Mouse (Mus musculus): ENCODE results near the gene Strn3. TPM values are rescaled to one million over a fixed set of nuclear protein-coding genes. Genes with fewer than 3 reads are reported as not detected.
"Not testable (repeated sequence)": the region's sequence is repeated elsewhere in the genome, so short reads cannot be mapped to it uniquely, and the experiment has no call there.

Gene Strn3
- total RNA-seq, 2 experiments from 2014 or later = 31.0 to 49.2 TPM

DNA sequence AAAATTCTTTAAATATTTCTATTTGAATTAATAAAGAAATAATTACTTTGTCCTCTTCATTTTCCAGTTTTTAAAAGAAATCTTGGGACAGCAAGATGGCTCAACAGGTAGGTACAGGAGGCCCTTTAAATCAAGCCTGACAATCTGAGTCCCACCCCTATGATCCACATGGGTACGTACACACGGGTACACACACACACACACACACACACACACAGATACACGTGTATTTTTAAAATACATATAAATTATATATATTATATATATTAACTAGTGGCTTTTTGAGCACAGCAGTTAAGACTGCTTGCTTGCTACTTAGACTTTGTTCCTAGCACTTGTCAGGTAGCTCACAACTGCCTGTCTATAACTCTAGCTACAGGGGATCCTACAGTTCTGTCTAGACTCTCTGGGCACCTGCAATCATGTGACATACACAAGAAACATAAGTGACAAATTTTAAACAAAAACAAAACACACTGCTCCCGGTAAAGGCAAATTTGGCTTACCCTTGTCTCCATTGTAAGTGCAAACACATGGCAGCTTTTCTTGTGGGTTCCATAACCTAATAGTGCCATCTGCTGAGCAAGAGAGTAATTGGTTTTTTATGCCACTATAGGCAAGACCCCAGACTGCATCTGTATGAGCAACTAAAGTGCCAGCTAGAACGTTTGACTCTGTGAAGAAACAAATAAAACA is 68.9 kb downstream of the Strn3 start:
- no peak for ATAC-seq (ENCODE audit: poor library complexity, severe bottlenecking)

DNA sequence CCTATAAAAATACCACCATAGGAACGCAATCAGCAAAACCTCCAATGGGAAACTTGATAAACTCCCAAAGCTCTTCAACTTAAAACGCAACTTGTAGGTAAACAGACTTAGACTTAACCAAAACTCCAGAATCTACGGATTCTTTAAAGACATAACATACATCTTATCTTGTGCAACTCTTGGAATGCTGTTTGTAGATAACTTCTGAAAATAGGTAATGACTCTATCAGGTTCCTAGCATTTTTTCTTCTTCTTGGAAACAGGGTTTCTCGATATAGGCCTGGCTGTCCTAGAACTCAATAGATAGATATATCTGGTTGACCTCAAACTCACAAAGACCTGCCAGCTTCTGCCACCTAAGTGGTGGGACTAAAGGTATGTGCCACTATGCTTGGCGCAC is 70.5 kb downstream of the Strn3 start:
- no peak for ATAC-seq (ENCODE audit: poor library complexity, severe bottlenecking)

DNA sequence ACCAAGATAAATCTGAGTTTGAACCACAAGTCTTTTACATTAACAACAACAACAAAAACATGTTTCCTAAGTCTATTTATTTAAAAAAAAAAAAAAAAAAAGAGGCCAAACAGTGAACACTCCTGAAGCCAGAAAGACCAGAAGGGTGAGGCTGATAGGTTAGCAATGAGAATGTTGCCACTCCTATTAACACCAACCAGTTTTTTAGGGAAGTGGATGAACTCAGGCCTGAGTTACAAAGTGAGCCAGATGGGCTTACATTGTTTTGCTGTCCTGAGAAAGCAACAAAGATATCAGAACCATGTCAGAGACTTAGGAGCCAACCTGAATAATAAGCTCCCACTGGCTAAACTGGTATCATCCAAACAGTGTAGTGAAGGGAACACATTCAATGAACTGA is 71.1 kb downstream of the Strn3 start:
- no peak for ATAC-seq (ENCODE audit: poor library complexity, severe bottlenecking)

DNA sequence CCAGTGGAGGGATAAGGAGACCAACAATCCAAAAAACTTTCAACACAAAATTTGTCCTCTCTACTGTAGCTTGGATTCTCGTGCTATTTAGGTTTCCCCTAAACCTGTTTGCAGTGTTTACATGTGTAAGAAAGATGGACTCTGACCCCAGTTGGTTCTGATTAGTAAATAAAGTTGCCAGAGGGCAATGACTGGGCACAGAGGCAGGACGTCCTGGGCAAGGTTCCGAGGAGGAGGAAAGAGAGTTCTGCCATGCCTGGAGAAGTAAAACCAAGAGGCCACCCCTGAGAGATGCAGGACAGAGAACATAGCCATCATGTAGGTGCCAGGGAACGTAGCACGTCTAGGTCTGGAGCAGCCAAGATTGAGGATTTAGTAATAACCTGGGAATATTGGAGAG is 79.3 kb downstream of the Strn3 start:
- ATAC-seq (ENCODE audit: poor library complexity, severe bottlenecking) = no peak

DNA sequence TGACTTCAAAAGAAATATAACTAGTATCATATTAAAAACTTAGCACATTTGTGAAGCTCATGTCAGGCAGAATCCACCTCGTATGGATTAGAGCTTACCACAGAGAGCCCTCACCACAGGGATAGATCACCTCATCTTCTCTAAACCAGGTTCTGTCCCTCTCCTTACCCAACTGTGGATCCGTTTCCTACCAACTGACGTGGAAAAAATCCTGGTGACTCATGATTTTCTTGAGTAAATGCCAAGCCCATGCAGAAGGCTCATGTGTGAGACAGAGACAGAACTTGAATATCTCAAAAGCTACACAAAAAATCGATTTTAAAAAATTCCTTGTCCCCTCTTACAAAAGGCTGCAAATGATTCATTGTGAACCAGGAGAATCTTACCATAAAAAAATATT is 85.6 kb downstream of the Strn3 start:
- ATAC-seq (ENCODE audit: poor library complexity, severe bottlenecking) = no peak

DNA sequence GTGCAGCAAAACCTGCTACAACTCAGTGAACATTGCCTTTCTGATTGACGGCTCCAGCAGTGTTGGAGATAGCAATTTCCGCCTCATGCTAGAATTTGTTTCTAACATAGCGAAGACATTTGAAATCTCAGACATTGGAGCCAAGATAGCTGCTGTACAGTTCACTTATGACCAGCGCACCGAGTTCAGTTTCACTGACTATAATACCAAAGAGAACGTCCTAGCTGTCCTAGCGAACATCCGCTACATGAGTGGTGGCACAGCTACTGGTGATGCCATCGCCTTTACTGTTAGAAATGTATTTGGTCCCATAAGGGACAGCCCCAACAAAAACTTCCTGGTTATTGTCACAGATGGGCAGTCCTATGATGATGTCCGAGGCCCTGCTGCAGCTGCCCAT is 88.4 kb downstream of the Strn3 start:
- ATAC-seq (ENCODE audit: poor library complexity, severe bottlenecking) = no peak

DNA sequence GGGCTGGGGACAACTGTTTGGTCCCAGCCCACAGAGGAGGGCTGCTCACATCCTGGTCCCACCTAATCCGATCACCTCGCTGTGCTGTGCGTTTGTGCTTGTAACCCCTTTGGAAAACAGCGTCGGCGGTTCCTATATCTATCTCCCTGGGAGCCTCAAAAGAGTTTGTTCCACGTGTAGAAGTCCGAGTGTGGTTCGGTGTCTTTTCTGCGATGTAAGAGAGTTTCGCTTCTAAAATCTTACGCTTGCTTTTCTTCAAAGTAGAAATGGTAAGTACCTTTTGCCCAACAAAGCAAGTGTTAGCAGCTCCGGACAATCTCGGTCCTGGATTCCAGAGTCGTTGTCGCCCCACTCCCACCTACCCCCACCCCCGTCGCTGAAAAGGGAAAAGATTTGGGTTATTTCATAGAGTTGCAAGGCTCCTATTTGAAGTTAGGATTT is 97.6 kb downstream of the Strn3 start:
- no peak for ATAC-seq (ENCODE audit: poor library complexity, severe bottlenecking)

DNA sequence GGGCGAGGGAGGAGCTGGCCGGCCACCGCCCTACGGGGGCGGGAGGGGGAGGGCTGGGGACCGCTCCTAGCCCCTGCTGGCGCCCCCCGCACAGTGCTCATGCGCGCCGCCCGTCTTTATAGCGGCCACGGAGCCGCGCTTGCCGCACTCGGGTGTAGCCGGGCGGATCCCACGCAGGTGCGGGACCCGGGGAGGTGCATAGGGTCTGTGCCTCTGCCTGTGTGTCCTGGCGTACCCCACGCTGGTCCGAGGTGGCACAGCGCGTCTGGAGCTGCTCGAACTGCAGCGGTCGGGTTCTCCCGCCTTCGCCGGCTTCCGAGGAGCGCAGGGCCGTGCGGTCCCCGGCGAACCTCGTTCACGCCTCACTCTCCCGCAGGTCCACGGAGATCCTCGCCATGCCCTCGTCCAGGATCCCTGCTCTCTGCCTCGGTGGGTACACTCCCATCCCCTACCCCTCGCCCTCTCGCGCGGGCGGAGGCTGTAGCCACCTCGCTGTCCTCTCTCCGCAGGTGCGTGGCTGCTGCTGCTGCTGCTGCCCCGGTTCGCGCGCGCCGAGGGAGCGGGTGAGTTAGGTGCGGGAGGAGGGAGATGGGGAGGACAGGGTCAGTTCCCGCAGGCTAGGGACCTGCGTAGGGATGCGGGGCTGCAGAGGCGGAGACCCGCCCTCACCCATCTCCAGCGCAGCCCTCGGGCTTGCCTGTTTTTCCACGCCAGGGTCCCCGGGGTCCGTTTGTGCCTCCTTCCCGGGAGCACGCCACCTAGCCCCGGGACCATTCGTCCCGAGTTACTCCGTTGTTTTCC is 98.3 kb downstream of the Strn3 start, which contains the start of gene Coch:
Gene Coch (plus strand): TSS at position 113 of the 801 bp plus-strand sequence.
- no peak for ATAC-seq (ENCODE audit: poor library complexity, severe bottlenecking)

DNA sequence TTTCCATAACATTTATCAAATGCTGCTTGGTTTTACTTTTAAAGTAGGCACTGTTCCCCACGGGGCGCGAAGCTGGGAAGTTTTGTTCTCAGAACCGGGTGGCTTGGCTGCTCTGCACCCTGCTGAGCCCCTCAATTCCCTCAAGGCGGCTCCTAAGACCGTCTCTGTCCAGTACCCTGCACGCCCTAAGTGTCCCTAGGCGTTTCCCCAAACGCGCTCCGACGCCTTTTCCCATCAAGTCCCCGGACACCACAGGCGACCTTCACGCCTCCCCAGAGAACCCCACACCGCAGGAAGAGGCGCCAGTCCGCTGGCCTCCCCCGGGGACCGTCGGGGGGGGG is 98.8 kb downstream of the Strn3 start:
- ATAC-seq (ENCODE audit: poor library complexity, severe bottlenecking) = no peak

DNA sequence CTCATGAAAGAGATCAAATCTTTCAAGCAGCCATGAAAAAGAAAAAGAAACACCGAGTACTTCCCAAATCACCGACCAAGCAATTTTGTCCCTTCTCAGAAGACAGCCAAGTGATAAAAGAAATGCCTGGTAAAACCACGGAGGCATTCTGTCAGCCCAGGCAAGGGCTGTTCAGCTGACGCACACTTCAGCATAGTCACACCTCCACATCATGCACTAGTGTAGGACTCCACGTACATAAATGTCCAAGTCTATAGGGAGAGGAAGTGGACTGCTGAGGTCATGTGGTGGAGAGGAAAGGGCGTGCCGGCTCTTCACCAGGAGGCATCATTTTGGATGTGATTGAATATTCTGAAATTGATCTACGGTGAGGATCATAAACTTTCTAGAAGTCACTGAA is 99.8 kb downstream of the Strn3 start:
- ATAC-seq (ENCODE audit: poor library complexity, severe bottlenecking) = no peak

DNA sequence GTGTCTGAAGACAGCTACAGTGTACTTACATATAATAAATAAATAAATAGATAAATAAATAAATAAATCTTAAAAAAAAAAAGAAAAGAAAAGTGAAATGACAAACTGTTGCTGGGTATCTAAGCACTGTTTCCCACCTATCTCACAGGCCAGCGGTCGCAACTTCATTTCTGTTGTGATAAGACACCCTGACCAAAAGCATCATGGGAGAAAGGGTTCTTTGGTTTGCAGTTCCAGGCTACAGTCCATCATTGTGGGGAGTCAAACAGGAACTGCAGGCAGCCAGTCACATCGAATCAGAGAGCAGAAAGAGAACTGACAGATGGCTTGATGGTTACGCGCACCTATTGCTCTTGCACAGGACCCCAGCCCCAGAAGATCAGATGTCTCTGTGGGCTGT is 102.4 kb downstream of the Strn3 start:
- no peak for ATAC-seq (ENCODE audit: poor library complexity, severe bottlenecking)

DNA sequence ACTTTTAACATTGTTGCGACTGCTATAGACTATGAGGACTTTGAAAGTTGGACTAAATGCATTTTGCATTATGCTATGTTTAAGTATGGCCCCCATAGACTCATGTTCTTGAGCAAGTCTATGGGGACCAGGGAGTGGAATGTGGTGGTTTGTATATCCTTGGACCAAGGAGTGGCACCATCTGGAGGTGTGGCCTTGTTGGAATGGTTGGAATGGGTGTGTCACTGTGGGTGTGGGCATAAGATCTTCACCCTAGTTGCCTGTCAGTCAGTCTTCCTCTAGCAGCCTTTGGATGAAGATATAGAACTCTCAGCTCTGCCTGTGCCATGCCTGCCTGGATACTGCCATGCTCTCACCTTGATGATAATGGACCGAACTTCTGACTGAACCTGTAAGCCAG is 113.9 kb downstream of the Strn3 start:
- not testable (repeated sequence) for ATAC-seq (ENCODE audit: poor library complexity, severe bottlenecking)

DNA sequence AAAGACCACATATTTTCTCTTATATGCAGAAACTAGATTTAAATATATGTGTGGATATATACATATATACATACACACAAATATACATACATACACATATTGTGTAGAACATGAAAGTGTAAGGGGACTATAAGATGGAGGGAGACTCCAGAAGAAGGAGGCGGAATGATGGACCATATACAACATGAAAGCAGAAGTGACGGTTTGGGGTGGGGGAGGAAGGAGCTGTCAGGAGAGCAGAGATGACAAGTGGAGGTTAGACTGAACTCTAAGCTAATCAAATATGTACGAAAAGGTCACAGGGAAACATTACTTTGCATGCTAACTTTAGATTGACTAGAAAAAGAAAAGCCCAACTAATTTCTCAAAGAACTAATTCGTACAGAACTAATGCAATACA is 119.0 kb downstream of the Strn3 start:
- no peak for ATAC-seq (ENCODE audit: poor library complexity, severe bottlenecking)

DNA sequence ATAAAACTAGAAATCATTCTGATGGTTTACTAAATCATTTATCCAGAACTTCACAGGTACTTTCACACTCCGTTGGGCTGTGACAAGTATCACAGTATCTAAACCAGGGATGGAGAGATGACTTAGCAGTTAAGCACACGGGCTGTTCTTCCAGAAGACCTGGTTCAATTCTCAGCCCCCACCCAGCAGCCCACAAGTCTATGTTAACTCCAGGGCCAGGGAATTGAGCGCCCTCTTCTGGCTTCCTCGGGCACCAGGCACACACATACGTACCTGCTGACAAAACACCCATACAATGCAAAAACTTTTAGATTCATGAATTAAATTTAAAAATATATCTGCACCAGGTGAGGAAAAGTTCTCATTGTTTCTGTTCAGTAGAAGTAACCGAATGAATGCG is 121.8 kb downstream of the Strn3 start:
- no peak for ATAC-seq (ENCODE audit: poor library complexity, severe bottlenecking)

DNA sequence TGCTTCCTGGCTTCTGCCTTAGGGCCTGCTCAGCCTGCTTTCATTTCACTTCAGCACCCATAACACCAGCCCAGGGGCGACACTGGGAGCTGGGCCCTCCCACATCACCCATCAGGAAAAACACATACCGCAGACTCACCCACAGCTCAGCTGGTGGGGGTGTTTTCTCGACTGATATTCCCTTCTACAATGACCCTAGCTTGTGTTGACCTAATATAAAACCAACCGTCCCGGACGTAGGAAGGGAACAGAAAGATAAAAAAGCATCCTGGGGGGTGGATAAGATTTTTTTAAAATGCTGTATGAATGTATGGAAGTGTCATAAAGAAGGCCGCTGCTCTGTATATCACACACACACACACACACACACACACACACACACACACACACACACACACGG is 122.2 kb downstream of the Strn3 start:
- no peak for ATAC-seq (ENCODE audit: poor library complexity, severe bottlenecking)

DNA sequence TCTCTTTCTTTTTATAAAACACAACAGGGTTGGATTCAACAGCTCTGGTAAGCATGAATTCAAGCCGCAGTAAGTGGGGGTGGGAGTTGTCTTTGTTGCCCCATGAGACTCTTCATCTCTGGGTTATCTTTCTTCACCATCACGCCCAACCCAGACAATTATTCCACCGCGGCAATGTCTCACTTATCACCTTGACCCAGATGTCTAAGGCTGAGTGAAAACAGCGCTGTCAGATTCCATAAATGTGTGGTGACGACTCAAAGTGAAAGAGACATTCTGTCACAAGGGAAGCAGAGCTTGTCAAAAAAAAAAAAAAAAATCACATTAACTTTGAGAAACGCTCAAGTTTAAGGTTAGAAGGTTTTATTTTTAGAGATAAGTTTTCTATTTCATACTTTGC is 124.5 kb downstream of the Strn3 start:
- ATAC-seq (ENCODE audit: poor library complexity, severe bottlenecking) = no peak

DNA sequence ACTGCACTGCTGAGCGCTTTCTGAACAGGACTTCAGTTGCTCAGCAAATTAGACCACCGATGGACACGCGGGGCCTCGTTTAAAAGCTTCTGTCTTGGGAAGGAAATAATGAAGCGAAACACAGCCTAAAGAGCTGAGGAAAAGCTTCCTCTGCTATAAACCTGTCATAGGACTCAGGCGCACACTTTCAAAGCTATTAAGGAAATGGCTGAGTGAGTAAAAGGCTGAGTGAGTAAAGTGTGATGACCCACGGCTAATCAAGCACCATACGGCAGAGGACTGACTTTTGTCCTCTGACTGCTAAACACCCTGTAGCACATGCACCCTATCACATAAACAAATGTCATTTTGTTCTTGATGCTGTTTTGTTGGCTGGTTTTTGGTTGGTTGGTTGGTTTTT is 130.3 kb downstream of the Strn3 start:
- ATAC-seq (ENCODE audit: poor library complexity, severe bottlenecking) = no peak

Other genes starting within 250 kb of the Strn3 start
- not detected in 2 replicates for gene Coch, start 98.6 kb downstream of the Strn3 start, total RNA-seq (2015)
- gene Coch, start 98.6 kb downstream of the Strn3 start, total RNA-seq (2017) = not detected in 2 replicates
- gene Ap4s1, start 864 bp downstream of the Strn3 start, total RNA-seq (2015) = 40.4 and 41.6 TPM in 2 replicates
- 27.2 and 33.9 TPM in 2 replicates for gene Ap4s1, start 864 bp downstream of the Strn3 start, total RNA-seq (2017)
- gene Hectd1, start 137.6 kb upstream of the Strn3 start, total RNA-seq (2015) = 47.5 and 49.2 TPM in 2 replicates
- gene Hectd1, start 137.6 kb upstream of the Strn3 start, total RNA-seq (2017) = 89.7 and 96.1 TPM in 2 replicates